Comparison of ENCODE assay signal across 15 mouse cellular contexts in genomic region chr11:31744076-31744785, GRCm38 (mm10).
DNase-seq lines count a peak whose midpoint lies in the region; ATAC-seq lines count a peak whose summit lies in the region.
"Had no signal": no experiment of that assay in that cellular context is flagged by ENCODE, and none has a peak within 500 bp of the region (broad histone marks: within the 10 kb centered on the region; RNA-seq: fewer than 3 reads in every experiment).

No protein-coding gene starts in this region.

- no peaks in the 10 kb centered on the region for H3K9me3 ChIP-seq in hindbrain, embryonic 12.5 days (replicated peaks)
- H3K9me3 ChIP-seq in hindbrain, embryonic 16.5 days (ENCODE audit: control insufficient read depth, low read length): no peaks in the 10 kb centered on the region
- H3K9me3 ChIP-seq in midbrain, embryonic 11.5 days (ENCODE audit: control insufficient read depth, low read length): no peaks in the 10 kb centered on the region
- H3K9me3 ChIP-seq: embryonic facial prominence, embryonic 13.5 days; intestine, embryonic 15.5 days; neural tube, embryonic 15.5 days had no signal

- peaks cover 26% of the 10 kb centered on the region for H3K4me1 ChIP-seq in hindbrain, embryonic 12.5 days
- H3K4me1 ChIP-seq in hindbrain, embryonic 16.5 days (ENCODE audit: control insufficient read depth, insufficient read depth, low read depth, low read length): peaks cover 10% of the 10 kb centered on the region
- peaks cover 15% of the 10 kb centered on the region for H3K4me1 ChIP-seq in midbrain, embryonic 11.5 days (ENCODE audit: control insufficient read depth, insufficient read depth, low read length)
- H3K4me1 ChIP-seq: embryonic facial prominence, embryonic 13.5 days had no signal

- H3K4me2 ChIP-seq in hindbrain, embryonic 12.5 days (replicated peaks): no peak overlapping the region
- no peak overlapping the region for H3K4me2 ChIP-seq in hindbrain, embryonic 16.5 days (ENCODE audit: low read length)
- no peak overlapping the region for H3K4me2 ChIP-seq in midbrain, embryonic 11.5 days
- H3K4me2 ChIP-seq: embryonic facial prominence, embryonic 13.5 days; intestine, embryonic 15.5 days; neural tube, embryonic 15.5 days had no signal

- no peak overlapping the region for H3K9ac ChIP-seq in hindbrain, embryonic 12.5 days
- no peak overlapping the region for H3K9ac ChIP-seq in hindbrain, embryonic 16.5 days (ENCODE audit: low read depth, low read length)
- H3K9ac ChIP-seq in midbrain, embryonic 11.5 days (ENCODE audit: low read length): no peak overlapping the region
- H3K9ac ChIP-seq: embryonic facial prominence, embryonic 13.5 days; intestine, embryonic 15.5 days; liver, embryonic 14.5 days; neural tube, embryonic 15.5 days had no signal

- no peaks in the 10 kb centered on the region for H3K36me3 ChIP-seq in hindbrain, embryonic 12.5 days
- H3K36me3 ChIP-seq in hindbrain, embryonic 16.5 days (ENCODE audit: control insufficient read depth, insufficient read depth, low read length): no peaks in the 10 kb centered on the region
- H3K36me3 ChIP-seq in midbrain, embryonic 11.5 days (ENCODE audit: control insufficient read depth, insufficient read depth, low read length): no peaks in the 10 kb centered on the region
- H3K36me3 ChIP-seq: embryonic facial prominence, embryonic 13.5 days; intestine, embryonic 15.5 days; neural tube, embryonic 15.5 days had no signal

- H3K27me3 ChIP-seq in hindbrain, embryonic 12.5 days: no peaks in the 10 kb centered on the region
- H3K27me3 ChIP-seq in hindbrain, embryonic 16.5 days (replicated peaks; ENCODE audit: control insufficient read depth, insufficient read depth, low read length): no peaks in the 10 kb centered on the region
- H3K27me3 ChIP-seq in midbrain, embryonic 11.5 days (ENCODE audit: control insufficient read depth, insufficient read depth, low read length): no peaks in the 10 kb centered on the region
- H3K27me3 ChIP-seq: embryonic facial prominence, embryonic 13.5 days; intestine, embryonic 15.5 days; neural tube, embryonic 15.5 days had no signal

- DNase-seq in ES-CJ7 (ENCODE audit: low read depth, low spot score): peak; percentile 67
- DNase-seq in kidney, postnatal 10 days: peak; percentile 49
- no peak for DNase-seq in midbrain, embryonic 11.5 days (ENCODE audit: low spot score, missing footprints)
- no peak for DNase-seq in gastrocnemius, adult 18-20 months (ENCODE audit: low spot score)
- no peak for DNase-seq in adrenal gland, adult 8-10 months
- no peak for DNase-seq in cerebellum, adult 11 months
- DNase-seq: cerebellum, adult 9-10 months; thymus, postnatal 4 days had no signal

- no peak overlapping the region for H3K4me3 ChIP-seq in hindbrain, embryonic 12.5 days
- no peak overlapping the region for H3K4me3 ChIP-seq in hindbrain, embryonic 16.5 days (ENCODE audit: low read length)
- H3K4me3 ChIP-seq in midbrain, embryonic 11.5 days (ENCODE audit: low read depth, low read length): no peak overlapping the region
- H3K4me3 ChIP-seq: embryonic facial prominence, embryonic 13.5 days; intestine, embryonic 15.5 days; neural tube, embryonic 15.5 days had no signal

- 76% methylated on average over 12 of the region's 12 CpGs for WGBS in hindbrain, embryonic 12.5 days
- WGBS in hindbrain, embryonic 16.5 days: 60% methylated on average over 12 of the region's 12 CpGs
- WGBS in midbrain, embryonic 11.5 days: 80% methylated on average over 12 of the region's 12 CpGs

- peak; percentile 39 for ATAC-seq in hindbrain, embryonic 12.5 days (ENCODE audit: low FRiP score)
- ATAC-seq in hindbrain, embryonic 16.5 days: no peak
- peak; percentile 31 for ATAC-seq in midbrain, embryonic 11.5 days (ENCODE audit: low FRiP score)
- ATAC-seq: forebrain, embryonic 14.5 days; intestine, embryonic 15.5 days had no signal

- no peak overlapping the region for H3K27ac ChIP-seq in hindbrain, embryonic 12.5 days
- no peak overlapping the region for H3K27ac ChIP-seq in hindbrain, embryonic 16.5 days (ENCODE audit: low read depth, low read length)
- 0 out of 2 replicates have a peak overlapping the region, but pooled peaks have one; percentile 20 for H3K27ac ChIP-seq in midbrain, embryonic 11.5 days (ENCODE audit: low read depth, low read length)
- H3K27ac ChIP-seq: embryonic facial prominence, embryonic 13.5 days; intestine, embryonic 15.5 days; liver, embryonic 14.5 days; neural tube, embryonic 15.5 days had no signal

Comparison
In these comparisons a context has a peak if more than half of its experiments do, and no peak if none do; other contexts are left out.
1. DNase-seq: peak in ES-CJ7 (single experiment) and kidney, postnatal 10 days (single experiment); none in midbrain, embryonic 11.5 days (single experiment), gastrocnemius, adult 18-20 months (single experiment), adrenal gland, adult 8-10 months (single experiment) and cerebellum, adult 11 months (single experiment).